Mouse (Mus musculus) thymus, postnatal 10 days (tissue): ENCODE measurements around the gene Macf1.

Source experiments
- DNase-seq, 2 experiments: peaks; one replicate each; pipeline ENCODE4 v3.0.0; 2021; ENCODE audit warnings: low spot score in 2 of 2

Macf1 gene

DNA sequence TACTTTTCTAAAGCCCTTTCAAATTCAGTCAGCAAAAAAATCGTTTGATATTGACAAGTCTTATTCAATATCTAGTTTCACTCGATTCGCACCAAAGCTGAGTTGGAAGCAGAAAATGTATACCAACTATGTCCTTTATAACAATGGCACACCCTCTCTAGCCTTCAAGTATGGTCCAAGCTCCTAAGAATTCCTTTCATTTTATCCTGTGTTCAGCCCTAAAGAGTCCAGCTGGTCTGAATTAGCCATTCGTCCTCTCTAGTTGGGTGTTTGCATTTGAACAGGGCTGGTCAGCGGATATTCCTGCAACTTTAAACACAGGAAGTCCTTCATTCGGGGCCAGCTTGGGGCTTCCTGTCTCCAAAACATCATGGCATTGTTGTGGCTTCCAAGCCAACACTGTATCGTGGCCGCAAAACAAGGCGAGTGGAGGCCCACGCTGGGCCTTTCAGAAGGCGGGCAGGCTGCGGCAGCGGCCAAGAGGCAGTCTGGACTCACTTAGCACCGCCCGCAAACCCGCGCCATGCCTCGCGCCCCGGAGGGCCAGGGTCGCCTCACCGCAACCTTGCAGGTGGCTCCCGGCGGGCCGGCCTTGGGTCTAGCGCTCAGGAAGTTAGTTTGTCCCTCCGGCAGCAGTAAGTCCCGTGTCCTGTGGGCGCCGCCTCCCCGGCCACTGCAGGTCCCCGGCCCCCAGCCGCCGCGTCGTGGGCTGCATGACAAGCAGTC lies 273.0 kb downstream of the Macf1 start:
- peak in 1 of 2 experiments; percentile 41 for DNase-seq

DNA sequence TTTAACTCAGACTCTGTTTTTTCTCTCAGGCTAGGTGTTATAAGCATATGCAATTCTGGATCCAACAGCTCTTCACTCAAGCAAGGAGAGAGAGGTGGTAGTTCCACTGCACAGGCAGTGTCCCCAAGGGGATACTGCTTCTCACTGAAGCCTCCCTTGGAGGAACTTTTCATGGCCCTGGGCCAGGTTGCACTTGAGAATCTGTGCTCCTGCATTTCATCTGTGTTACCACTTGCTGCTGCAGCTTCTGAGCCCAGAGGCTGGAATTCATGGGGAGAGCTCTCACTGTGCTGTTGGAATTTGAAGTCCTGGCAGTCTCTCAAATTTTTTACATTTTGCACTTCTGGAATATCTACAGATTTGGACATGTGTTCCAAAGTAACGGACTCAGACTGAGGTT lies 274.4 kb downstream of the Macf1 start:
- DNase-seq: no peak

DNA sequence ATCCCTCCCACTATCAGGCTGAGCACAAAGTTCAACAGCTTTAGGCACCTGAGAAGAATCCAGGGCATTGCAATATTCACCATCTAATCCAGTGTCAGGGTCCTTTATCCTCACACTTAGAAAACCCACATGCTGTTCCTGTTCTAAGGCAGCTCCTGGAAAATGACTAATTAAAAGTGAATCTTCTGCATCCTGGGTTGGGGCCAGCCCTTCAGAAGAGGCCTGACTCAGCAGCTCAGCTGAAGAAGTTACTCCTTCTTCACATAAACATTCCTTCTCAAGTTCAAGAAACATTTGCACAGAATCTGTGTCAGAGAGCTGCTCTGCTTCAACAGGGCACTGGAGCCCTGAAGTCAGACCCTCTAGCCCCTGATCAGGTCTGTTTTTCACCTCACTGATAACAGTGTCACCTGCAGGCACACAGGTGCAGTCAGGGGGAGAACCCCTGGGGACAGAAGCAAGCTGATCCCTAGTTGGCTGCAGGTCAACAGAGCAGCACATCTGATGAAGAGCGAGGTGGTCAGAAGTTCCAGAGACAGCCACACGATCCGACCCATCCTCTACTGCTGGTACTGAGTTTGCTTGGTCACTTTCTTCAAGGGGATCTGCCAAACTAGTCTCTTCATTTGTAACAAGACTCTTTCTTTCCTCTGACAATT lies 275.0 kb downstream of the Macf1 start:
- no peak for DNase-seq

DNA sequence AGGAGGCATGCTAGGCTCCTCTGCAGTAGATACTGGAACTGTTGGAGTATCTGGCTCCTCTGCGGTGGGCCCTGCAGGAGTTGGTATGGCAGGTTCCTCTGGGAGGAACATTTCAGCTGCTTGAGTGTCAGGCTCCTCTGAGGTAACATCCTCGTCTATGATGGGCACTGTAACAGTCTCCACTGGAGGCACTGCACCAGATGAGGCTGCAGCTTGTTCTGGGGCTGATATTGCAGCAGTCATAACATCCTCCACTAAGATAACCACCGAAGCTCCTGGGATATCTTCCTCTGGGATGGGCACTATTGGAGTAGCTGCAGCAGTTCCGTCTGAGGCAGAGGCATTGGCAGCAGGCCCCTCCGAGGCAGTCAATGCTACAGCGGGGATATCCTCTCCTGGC lies 276.4 kb downstream of the Macf1 start:
- no peak for DNase-seq

DNA sequence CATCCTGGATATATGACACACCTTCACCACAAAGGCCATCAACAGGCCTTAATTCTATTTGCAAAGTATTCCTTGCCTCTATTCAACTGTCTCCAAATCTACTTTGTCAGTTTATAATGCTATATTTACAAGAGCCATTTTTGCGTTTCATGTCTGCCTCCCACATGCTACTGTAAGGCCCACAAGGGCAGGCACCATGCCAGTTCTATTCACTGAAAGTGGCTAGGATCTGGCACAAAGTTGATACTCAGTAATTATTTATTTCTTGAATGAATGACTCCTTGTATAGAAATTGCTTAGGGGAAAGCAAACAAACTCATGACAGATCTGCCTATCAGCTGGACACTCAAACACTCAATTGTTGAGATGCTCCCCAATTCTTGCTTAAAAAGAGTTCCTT lies 280.1 kb downstream of the Macf1 start:
- DNase-seq: no peak

DNA sequence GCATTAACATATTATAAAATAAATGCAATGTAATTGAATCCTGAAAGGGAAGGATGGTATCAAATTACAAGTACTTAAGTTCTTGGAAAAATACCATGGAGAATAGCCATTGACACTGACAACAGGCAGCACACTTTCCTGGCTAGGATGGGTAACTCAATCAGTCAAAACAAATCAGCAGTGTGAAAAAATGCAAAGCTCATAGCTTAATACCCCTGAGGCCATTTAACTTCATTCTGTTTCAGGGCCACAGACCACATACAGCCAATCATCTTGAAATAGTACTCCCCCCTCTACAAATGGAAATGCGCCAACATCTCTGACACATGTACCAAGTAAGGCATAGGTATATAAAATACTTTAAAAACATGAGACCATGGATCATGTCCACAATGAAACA lies 281.9 kb downstream of the Macf1 start:
- DNase-seq: no peak

DNA sequence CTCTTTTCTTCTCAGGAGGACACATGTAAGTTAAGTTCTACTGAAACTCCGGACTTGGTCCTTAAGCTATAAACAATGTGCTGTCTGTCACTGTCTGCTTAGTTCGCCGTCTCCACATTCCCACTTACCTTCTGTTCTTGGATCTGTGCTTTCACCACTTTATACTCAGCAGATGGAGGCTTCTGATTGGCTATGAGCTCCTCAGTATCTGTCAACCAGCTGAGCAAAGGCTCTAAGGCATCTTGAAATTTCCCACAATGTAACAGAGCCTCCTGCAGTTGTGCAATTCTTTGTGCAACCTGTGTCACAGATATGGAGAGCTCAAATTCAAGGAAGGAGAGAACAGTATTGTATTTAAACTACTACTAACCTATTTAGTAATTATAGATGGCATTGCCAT lies 282.9 kb downstream of the Macf1 start:
- no peak for DNase-seq

DNA sequence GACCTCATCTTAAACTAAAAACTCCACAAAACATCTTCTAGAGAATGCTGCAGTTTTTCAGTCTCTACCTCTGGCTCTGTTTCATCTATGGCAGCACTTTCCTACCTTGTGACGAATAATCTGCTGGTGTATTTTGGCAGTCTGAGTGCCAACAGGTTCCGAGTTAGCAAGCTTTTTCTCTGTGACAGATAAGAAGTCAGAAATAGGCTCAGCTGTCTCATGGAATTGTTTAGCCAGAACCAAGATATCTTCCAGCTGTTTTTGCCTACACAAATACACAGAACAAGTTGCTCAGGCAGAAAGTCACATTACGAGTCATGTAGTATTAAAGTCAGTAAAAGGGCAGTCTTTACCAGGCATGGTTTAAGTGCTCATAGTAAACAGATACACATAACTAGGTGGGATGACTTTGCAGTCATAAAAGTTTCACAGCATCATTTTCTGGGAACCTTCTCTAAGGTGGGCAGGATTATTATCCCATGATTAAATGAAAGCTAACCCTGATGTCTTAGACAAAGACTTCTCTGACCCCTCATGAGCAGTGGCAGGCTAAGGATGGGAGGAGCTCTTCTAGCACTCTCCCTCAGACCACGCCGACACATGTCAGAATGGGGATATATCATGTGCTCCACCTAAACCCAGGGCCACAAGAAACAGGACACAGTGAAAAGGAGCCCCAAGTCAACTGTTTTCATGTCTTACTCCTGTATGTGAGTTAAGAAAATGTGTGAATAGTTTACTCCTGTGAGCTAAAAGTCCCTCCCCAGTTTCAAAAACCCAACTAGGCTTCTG lies 286.3 kb downstream of the Macf1 start:
- DNase-seq: no peak

DNA sequence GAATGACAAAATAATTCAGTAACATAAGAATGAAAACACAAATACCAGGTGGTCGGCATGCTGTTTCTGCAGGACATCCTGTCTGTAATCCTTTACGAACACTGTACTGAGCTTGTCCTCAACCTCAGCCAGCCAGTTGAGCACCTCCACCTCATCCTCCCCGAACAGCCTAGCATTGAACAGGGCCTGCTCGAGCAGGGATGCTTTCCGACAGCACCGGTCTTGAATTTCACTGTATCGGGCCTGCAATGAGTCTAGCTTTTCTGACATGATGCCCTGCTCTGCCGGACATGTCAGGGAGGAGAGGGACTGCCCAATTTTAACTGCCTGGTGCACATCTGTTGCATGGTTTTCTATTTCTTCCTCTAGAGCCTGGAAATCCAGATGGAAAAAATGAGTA lies 287.1 kb downstream of the Macf1 start:
- no peak for DNase-seq

DNA sequence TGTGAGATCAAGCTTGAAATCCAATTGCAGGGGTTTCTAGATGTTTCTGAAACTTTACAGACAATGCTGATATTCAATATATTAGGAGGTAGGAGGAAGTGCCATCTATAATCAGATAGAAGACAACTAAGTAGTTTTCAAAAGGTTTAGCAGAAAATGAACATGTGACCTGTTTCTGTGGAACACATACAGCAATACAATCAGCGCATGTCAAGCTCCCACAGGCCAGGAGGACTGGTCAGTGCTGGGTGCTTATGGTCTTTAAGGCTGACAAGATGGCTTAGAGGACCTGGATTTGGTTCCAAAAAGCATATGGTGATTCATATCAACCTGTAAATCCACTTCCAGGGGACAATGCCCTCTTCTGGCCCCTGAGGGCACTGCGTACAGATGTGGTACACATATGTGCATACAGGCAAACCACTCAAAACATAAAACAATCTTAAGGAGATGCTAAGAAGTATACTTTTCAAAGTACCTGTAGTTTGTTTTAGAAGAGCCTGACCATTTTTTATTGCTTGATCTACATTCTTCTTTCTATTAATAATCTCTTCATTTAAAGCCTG lies 288.6 kb downstream of the Macf1 start:
- DNase-seq: no peak

DNA sequence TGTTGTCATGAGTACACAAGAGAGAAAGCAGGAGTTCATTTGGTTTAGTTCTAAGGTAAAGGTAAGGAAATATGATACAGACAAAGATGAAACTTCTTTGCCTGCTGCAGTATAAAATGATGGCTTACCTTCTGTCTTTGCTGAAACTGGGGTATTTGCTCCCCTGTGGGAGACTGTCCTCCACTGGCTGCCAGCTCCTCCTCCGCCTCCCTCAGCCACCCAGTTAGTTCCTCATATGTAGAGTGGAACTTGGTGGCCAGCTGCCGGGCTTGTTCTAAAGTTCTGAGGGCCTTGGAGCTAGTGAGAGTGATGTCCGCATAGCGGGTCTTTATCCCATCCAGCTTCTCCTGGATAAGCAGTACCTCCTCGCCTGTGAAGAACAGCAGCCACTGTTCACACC lies 289.3 kb downstream of the Macf1 start:
- no peak for DNase-seq

DNA sequence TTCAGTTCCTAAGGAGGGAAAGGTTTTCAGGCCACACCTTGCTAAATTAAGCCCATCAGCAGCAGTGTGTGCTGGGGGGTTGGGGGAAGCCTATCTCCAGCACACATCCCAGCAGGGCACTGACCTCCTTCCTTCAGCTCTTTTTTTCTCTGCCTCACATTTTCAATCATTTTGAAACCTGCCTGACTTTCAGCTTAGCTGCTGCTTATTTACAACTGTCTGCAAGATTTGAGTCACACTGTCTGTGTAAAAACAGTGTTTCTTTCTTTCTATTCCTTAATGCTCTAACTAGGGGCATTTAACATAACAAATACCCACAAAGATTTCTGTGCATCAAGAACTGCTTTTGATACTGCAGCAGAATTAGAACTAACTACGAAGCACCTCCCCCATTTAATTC lies 289.9 kb downstream of the Macf1 start:
- no peak for DNase-seq

DNA sequence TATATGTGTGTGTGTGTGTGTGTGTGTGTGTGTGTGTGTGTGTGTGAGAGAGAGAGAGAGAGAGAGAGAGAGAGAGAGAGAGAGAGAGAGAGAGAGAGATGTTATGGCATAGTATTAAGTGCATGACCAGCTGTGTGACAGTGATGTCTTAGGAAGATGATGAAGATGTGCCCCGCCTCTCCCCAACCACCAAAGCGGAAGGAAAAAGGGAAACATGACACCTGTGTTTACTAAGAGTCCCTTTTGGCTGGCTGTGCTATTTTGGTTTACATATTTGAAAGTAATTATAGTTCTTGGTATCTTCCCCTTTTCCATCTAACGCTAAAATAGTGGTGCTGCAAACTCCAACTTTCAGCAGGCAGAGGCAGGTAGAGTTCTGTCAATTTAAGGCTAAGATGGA lies 291.2 kb downstream of the Macf1 start:
- no peak for DNase-seq

DNA sequence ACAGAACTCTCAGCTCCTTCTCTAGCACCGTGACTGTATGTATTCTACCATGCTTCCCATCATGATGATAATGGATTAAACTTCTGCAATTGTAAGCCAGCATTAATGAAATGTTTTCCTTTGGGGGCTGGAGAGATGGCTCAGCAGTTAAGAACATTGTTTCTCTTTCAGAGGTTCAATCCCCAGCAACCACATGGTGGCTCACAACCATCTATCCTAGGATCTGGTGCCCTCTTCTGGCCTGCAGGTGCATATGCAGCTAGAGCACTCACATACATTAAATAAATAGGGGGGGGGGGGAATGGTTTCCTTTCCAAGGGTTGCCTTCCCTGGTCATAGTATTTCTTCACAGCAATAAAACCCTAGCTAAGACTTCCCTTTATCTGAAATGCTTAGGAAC lies 292.0 kb downstream of the Macf1 start:
- peak in 1 of 2 experiments; percentile 50 for DNase-seq

DNA sequence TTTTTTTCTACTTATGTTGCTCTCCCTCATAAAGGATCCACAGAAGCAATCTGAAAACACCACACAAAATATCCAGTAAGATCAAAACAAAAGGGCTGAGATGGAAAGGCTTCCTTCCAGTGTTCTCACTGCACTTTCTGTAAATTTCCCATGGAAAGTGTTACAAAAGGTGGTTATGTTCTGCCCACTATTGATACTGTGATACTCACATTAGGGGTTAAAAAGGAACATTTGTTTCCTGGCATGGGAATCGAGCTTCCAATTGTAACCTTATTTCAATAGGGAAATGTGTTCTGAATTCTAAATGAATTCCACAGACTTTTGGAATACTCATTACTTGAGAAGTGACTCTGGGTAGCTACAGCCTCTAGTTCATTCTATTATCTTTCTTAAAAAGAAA lies 299.1 kb downstream of the Macf1 start:
- no peak for DNase-seq

DNA sequence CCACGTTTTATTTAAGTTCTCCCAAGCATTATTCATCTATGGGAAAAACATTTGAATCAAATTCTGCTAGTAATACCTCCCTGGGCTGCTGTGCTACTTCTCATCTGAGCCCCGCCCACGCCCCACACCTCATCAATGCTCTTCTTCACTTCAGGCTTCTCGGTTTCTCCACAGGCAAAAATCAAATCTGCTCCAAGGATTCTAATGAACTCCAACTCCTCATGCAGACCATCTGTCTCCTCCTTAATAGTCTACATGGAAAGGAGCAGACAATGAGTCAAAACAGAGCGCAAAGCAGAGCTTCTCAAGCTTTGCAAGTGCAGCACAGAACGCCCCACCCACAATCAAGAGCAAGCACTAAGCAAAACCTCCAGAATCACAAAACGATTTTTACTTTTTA lies 301.0 kb downstream of the Macf1 start:
- DNase-seq: no peak

DNA sequence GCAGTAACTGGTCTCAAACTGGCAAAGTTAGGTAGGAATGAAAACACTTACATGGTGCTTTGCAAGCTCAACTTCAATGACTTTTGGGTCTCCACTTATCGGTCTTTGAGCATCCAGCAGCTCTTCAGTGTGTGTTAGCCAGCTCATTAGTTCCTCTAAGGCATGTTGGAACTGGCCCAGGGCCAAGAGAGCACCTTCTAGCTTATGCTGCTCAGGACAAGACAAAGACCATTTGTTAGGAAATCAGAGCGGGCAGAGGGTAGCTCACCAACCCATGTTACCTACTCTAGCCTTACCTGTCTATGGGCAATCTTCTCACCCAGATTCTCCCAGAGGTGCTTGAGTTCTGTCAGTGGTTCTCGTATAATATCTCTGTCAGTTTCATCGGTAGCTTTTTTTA lies 302.1 kb downstream of the Macf1 start:
- no peak for DNase-seq

DNA sequence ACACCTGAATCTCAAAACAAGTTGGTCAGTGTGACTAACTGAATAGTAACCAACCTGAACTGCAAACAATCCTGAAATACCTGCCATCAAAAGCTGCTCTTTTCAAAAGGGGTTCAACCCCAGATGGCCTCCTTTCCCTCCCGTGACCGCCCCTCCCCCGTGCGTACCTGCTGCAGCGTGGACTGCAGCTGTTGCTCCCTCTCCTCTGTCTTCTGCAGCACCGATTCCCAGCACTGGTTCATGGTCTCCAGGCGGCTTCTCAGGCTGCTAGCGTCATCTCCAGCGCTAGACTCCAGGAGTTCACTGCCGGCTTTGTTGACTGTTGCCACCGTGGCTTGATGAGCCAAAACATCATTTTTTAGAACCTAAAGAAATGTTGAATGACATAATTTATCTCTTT lies 302.6 kb downstream of the Macf1 start:
- no peak for DNase-seq

DNA sequence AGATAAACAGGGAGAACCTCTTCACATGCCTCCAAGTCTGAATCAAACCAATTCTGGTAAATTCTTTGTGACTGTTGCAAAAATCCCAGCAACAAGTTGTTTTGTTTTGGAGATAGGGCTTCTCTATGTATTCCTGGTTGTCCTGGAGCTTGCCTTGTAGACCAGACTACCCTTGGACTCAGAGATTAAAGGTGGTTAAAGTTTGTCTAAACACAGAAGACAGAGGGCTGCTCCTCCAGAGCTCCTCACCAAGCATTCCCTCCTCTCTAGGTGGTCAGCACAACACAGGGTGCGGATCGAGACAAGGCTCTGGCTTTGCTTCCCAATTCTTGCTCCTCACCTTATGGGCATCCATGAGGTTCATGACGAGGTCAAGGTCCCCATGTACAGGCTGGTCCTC lies 308.1 kb downstream of the Macf1 start:
- DNase-seq: no peak

DNA sequence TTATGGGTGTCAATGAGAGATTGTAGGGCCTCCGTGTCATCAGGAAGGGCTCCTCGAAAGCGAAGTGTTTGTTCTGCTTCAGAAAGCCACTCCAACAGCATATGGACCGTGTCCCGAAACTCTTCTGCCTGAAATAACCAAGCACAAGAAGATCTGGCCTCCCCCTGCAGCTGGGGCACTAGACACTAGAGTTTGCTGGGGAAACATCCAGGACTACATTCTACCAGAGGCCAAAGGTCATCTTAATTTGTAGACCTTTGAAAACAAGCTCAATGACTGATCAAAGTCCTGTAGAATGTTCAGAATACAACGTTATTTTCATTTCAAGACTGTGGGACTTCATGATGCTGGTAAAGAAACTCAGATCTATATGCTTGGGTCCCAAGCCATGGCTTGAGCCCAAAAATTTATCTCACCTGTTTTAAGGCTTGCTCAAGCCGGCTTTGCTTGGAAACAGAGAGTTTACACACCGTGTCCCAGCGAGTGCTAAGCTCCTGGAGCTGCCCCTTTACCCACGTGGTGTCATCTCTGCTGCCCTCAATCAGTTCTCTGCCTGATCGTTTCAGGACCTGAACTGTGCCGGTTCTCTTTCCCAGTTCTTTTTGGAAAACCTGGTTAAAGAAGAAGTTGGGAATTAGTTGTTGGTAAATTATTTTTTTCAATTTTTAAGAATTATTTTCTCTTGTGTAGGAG lies 309.7 kb downstream of the Macf1 start:
- no peak for DNase-seq

DNA sequence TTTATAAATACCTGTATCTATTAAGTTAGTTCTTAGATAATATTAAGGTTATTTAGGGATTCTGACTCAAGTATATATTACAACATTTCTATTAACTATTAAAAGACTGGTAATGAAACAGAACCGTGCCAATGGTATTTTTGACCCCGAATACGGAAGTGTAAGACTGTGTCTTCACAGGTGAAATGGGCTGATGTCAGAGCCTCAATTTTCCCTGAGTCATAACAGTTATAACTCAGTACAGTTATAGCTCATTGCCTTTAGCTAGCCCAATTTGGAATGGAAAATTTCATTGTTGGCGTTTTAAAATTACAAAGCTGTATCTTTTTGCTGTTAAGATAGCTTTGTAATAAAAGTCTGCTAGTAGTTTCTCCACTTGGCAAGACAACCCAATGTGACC lies 320.6 kb downstream of the Macf1 start:
- no peak for DNase-seq

DNA sequence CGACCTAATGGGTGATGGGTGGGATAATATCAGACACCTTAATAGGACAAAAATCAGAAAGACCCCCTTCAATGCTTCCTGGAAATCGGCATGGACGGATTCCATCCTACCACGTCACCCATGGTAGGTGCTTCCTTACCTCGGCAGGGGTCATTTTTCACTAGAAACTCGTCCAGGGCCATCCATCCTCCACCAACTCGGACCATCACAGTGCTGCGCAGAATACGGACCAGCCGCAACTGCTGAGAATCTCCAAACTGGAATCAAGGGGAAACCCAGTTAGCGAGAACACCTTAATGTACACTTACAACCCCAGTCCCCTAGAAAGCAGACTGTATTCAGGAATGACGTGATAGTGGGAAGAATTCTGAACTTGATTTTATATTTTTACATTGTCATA lies 323.4 kb downstream of the Macf1 start:
- no peak for DNase-seq
